Mouse (Mus musculus): Measurements from ENCODE around the gene Acat1. TPM values are rescaled to one million over a fixed set of nuclear protein-coding genes. Genes with fewer than 3 reads are reported as not detected.
A peak's percentile ranks its signal among the peaks of the same experiment; 100 is the strongest.

Acat1 gene
- polyA plus RNA-seq, 1 experiment from 2014 or later: 50.8 TPM

GRCm38 (mm10) chr9:53572516-53573307, 37.5 kb downstream of the Acat1 start:
- WGBS: 94% methylated on average over 7 of the region's 7 CpGs
- Histone ChIP-seq H3K4me2 (ENCODE audit: low read depth, severe bottlenecking) (no peak overlapping the region), H3K4me1 (ENCODE audit: control insufficient read depth, insufficient read depth, low read length) (no peaks in the 10 kb centered on the region), H3K4me3 (ENCODE audit: low read depth, low read length) (no peak overlapping the region), H3K9me3 (ENCODE audit: control insufficient read depth, low read length) (no peaks in the 10 kb centered on the region), H3K36me3 (ENCODE audit: control insufficient read depth, insufficient read depth, low read length) (peaks cover 10% of the 10 kb centered on the region; the same call in 1 of the 2 replicates), H3K27me3 (ENCODE audit: control insufficient read depth, insufficient read depth, low read length) (no peaks in the 10 kb centered on the region), H3K27ac (replicated peaks; ENCODE audit: low read depth, low read length) (no peak overlapping the region), H3K9ac (ENCODE audit: low read length) (no peak overlapping the region)
- DNase-seq (ENCODE audit: low spot score) (no peak), ATAC-seq (ENCODE audit: insufficient number of reproducible peaks, low FRiP score, low TSS enrichment, low read depth) (no peak)

- peaks cover 12% of the 10 kb centered on the region; the same call in 1 of the 2 replicates for H3K36me3 ChIP-seq (ENCODE audit: control insufficient read depth, insufficient read depth, low read length)
- WGBS: 61% methylated on average over 6 of the region's 6 CpGs
- H3K4me2 ChIP-seq (ENCODE audit: low read depth, severe bottlenecking): no peak overlapping the region
- ATAC-seq (ENCODE audit: insufficient number of reproducible peaks, low FRiP score, low TSS enrichment, low read depth) (no peak), DNase-seq (ENCODE audit: low spot score) (no peak)
- no peaks in the 10 kb centered on the region for H3K9me3 ChIP-seq (ENCODE audit: control insufficient read depth, low read length)
- no peaks in the 10 kb centered on the region for H3K4me1 ChIP-seq (ENCODE audit: control insufficient read depth, insufficient read depth, low read length)
- H3K27me3 ChIP-seq (ENCODE audit: control insufficient read depth, insufficient read depth, low read length): no peaks in the 10 kb centered on the region
- H3K9ac ChIP-seq (ENCODE audit: low read length): no peak overlapping the region
- H3K27ac ChIP-seq (replicated peaks; ENCODE audit: low read depth, low read length): no peak overlapping the region
- H3K4me3 ChIP-seq (ENCODE audit: low read depth, low read length): no peak overlapping the region
These were observed 39.5 kb downstream of the Acat1 start for GRCm38 (mm10) chr9:53570662-53571061.

- Histone ChIP-seq H3K9ac (ENCODE audit: low read length) (peak overlapping the region; percentile 86), H3K4me2 (ENCODE audit: low read depth, severe bottlenecking) (peak overlapping the region; percentile 54), H3K4me1 (ENCODE audit: control insufficient read depth, insufficient read depth, low read length) (0 out of 2 replicates have a peak, but pooled peaks cover 2% of the 10 kb centered on the region), H3K36me3 (ENCODE audit: control insufficient read depth, insufficient read depth, low read length) (no peaks in the 10 kb centered on the region), H3K4me3 (ENCODE audit: low read depth, low read length) (peak overlapping the region; percentile 95), H3K9me3 (ENCODE audit: control insufficient read depth, low read length) (no peaks in the 10 kb centered on the region), H3K27ac (replicated peaks; ENCODE audit: low read depth, low read length) (peak overlapping the region; percentile 84), H3K27me3 (ENCODE audit: control insufficient read depth, insufficient read depth, low read length) (no peaks in the 10 kb centered on the region)
- DNase-seq (ENCODE audit: low spot score) (no peak), ATAC-seq (ENCODE audit: insufficient number of reproducible peaks, low FRiP score, low TSS enrichment, low read depth) (no peak)
- WGBS: under 1% methylated on average over 30 of the region's 34 CpGs
These were observed 72.7 kb downstream of the Acat1 start for GRCm38 (mm10) chr9:53537336-53537965.

DNA sequence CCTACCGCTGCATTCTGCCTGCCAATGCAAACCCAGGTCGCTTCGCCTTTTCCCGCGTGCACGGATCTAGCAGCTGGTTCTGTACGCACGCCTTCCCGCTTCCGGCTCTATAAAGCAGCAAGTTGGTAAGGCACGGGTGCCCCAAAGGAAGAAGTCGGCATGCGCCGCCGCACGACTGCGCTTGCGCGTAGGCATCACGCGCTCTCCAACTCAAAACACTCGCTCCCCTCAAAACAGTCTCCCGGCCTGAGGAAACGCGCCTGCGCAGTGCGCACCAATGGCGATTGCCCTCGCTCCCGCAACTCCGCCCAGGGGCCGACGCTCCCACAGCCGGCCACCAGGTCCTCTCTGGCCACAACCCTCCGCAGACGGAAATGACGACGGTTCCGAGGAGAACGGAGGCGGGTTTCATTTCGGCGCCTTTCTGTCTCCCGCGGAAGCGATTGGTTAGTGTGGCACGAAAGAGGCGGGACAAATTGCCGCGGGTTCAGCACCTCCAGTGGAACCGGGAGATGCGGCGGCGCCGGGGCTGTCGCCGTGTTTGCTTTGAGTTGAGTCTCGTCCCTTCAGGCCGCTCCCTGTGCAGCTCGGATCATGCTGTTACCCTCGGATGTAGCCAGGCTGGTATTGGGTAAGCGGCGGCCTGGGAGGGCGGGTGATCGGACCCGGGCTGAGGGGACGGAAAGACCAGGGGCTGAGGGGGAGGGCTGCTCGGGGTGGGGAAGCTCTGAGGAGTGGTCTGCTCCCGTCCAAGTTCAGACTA, 73.4 kb downstream of the Acat1 start, which contains the start of the genes Atm and Npat:
Atm (minus strand) TSS at position 183 of the 763 bp plus-strand sequence.
Npat (plus strand) TSS at position 490 of the 763 bp plus-strand sequence.
- ATAC-seq (ENCODE audit: insufficient number of reproducible peaks, low FRiP score, low TSS enrichment, low read depth): peak; percentile 99
- DNase-seq (ENCODE audit: low spot score): peak; percentile 99
- H3K27me3 ChIP-seq (ENCODE audit: control insufficient read depth, insufficient read depth, low read length): no peaks in the 10 kb centered on the region
- peak within 1 kb of the TSS; percentile 86 for H3K9ac ChIP-seq (ENCODE audit: low read length)
- H3K4me1 ChIP-seq (ENCODE audit: control insufficient read depth, insufficient read depth, low read length): 0 out of 2 replicates have a peak, but pooled peaks cover 2% of the 10 kb centered on the region
- H3K9me3 ChIP-seq (ENCODE audit: control insufficient read depth, low read length): no peaks in the 10 kb centered on the region
- H3K4me3 ChIP-seq (ENCODE audit: low read depth, low read length): peak within 1 kb of the TSS; percentile 95
- under 1% methylated on average over 69 of the region's 69 CpGs for WGBS
- peak within 1 kb of the TSS; percentile 80 for H3K4me2 ChIP-seq (ENCODE audit: low read depth, severe bottlenecking)
- peak within 1 kb of the TSS; percentile 84 for H3K27ac ChIP-seq (replicated peaks; ENCODE audit: low read depth, low read length)
- H3K36me3 ChIP-seq (ENCODE audit: control insufficient read depth, insufficient read depth, low read length): no peaks in the 10 kb centered on the region

GRCm38 (mm10) chr9:53535416-53536320, 74.5 kb downstream of the Acat1 start:
- no peaks in the 10 kb centered on the region for H3K9me3 ChIP-seq (ENCODE audit: control insufficient read depth, low read length)
- H3K27ac ChIP-seq (replicated peaks; ENCODE audit: low read depth, low read length): no peak overlapping the region
- DNase-seq (ENCODE audit: low spot score) (peak; percentile 28), ATAC-seq (ENCODE audit: insufficient number of reproducible peaks, low FRiP score, low TSS enrichment, low read depth) (no peak)
- WGBS: 19% methylated on average over 17 of the region's 17 CpGs
- peak overlapping the region; percentile 40 for H3K4me3 ChIP-seq (ENCODE audit: low read depth, low read length)
- peak overlapping the region; percentile 80 for H3K4me2 ChIP-seq (ENCODE audit: low read depth, severe bottlenecking)
- peak overlapping the region; percentile 56 for H3K9ac ChIP-seq (ENCODE audit: low read length)
- H3K4me1 ChIP-seq (ENCODE audit: control insufficient read depth, insufficient read depth, low read length): 0 out of 2 replicates have a peak, but pooled peaks cover 2% of the 10 kb centered on the region
- H3K27me3 ChIP-seq (ENCODE audit: control insufficient read depth, insufficient read depth, low read length): no peaks in the 10 kb centered on the region
- H3K36me3 ChIP-seq (ENCODE audit: control insufficient read depth, insufficient read depth, low read length): no peaks in the 10 kb centered on the region

Other genes with a start within 250 kb of the Acat1 start
- gene Kdelc2, start 226.4 kb downstream of the Acat1 start, polyA plus RNA-seq (2014; fragmentation: Nextera tagmentation; extraction: Ambion mirVana): 9.0 and 11.7 TPM in 2 replicates
- 0.51 and 0.57 TPM in 2 replicates for gene 4930550C14Rik, start 208.1 kb downstream of the Acat1 start, polyA plus RNA-seq (2014; fragmentation: Nextera tagmentation; extraction: Ambion mirVana)
- gene Atm, start 73.6 kb downstream of the Acat1 start, polyA plus RNA-seq (2014; fragmentation: Nextera tagmentation; extraction: Ambion mirVana): 17.1 and 17.7 TPM in 2 replicates
- gene Npat, start 73.3 kb downstream of the Acat1 start, polyA plus RNA-seq (2014; fragmentation: Nextera tagmentation; extraction: Ambion mirVana): 24.7 and 24.8 TPM in 2 replicates
- 42.2 and 45.4 TPM in 2 replicates for gene Cul5, start 59.6 kb upstream of the Acat1 start, polyA plus RNA-seq (2014; fragmentation: Nextera tagmentation; extraction: Ambion mirVana)
- 0.57 and 0.59 TPM in 2 replicates for gene Rab39, start 95.8 kb upstream of the Acat1 start, polyA plus RNA-seq (2014; fragmentation: Nextera tagmentation; extraction: Ambion mirVana)
- 5.3 and 6.5 TPM in 2 replicates for gene Slc35f2, start 161.2 kb upstream of the Acat1 start, polyA plus RNA-seq (2014; fragmentation: Nextera tagmentation; extraction: Ambion mirVana)
- 0.67 and 1.1 TPM in 2 replicates for gene Sln, start 239.8 kb upstream of the Acat1 start, polyA plus RNA-seq (2014; fragmentation: Nextera tagmentation; extraction: Ambion mirVana)

Data from limb, embryonic 11.5 days (tissue).